Mouse (Mus musculus) MEL (cell line): ENCODE data around the gene Lsm6. TPM values are rescaled to one million over a fixed set of nuclear protein-coding genes. Genes with fewer than 3 reads are reported as not detected.
A peak's percentile ranks its signal among the peaks of the same experiment; 100 is the strongest.

ENCODE experiments used
- DNase-seq: peaks from one replicate; pipeline ENCODE4 v3.0.0; 2011; ENCODE audit warnings: low read depth, low spot score
- H3K27ac ChIP-seq: 2 replicates; pipeline ENCODE4 v1.5.1; 2012; ENCODE audit warnings: low read depth, mild to moderate bottlenecking, control low read depth, low read length, moderate library complexity; ENCODE audit not compliant: control insufficient read depth
- H3K27me3 ChIP-seq, 2 experiments: fragments of 150-350 bp in 1 of 2; sonication (generic) in 1 of 2; 2 replicates each; pipeline ENCODE4 v1.6.1; 2012; ENCODE audit warnings: low read length in 2 of 2, mild to moderate bottlenecking in 2 of 2, improper control_type of control experiment in 1 of 2, moderate library complexity in 1 of 2; ENCODE audit not compliant: insufficient read depth in 2 of 2, control insufficient read depth in 1 of 2
- H3K36me3 ChIP-seq, 2 experiments: 2 replicates each; pipeline ENCODE4 v1.6.1; 2012 to 2014; ENCODE audit warnings: low read length in 2 of 2, improper control_type of control experiment in 1 of 2, inconsistent platforms in 1 of 2, mild to moderate bottlenecking in 1 of 2; ENCODE audit not compliant: insufficient read depth in 2 of 2, control insufficient read depth in 1 of 2
- H3K4me1 ChIP-seq, 2 experiments: fragments of 150-350 bp in 1 of 2; sonication (generic) in 1 of 2; 2 replicates each; pipeline ENCODE4 v1.6.1; 2012; ENCODE audit warnings: low read length in 2 of 2, improper control_type of control experiment in 1 of 2, mild to moderate bottlenecking in 1 of 2; ENCODE audit not compliant: insufficient read depth in 2 of 2, control insufficient read depth in 1 of 2
- H3K4me3 ChIP-seq, 2 experiments: fragments of 150-350 bp in 1 of 2; sonication (generic) in 1 of 2; 2 replicates each; pipeline ENCODE4 v1.5.1; 2012; ENCODE audit warnings: low read depth in 2 of 2, low read length in 2 of 2, mild to moderate bottlenecking in 2 of 2, moderate library complexity in 2 of 2, control low read depth in 1 of 2, improper control_type of control experiment in 1 of 2; ENCODE audit not compliant: control insufficient read depth in 1 of 2, insufficient read depth in 1 of 2
- H3K79me2 ChIP-seq: 2 replicates; pipeline ENCODE4 v1.6.1; 2012; ENCODE audit warnings: mild to moderate bottlenecking, low read length, moderate library complexity; ENCODE audit not compliant: control insufficient read depth, poor library complexity, insufficient read depth
- H3K9ac ChIP-seq: 2 replicates; pipeline ENCODE4 v1.6.1; 2012; ENCODE audit warnings: low read depth, mild to moderate bottlenecking, control low read depth, low read length, moderate library complexity; ENCODE audit not compliant: control insufficient read depth, poor library complexity, severe bottlenecking
- H3K9me3 ChIP-seq: fragments of 150-350 bp; sonication (generic); replicated peaks from 2 replicates; pipeline ENCODE4 v1.6.1; 2012; ENCODE audit warnings: mild to moderate bottlenecking, low read length, improper control_type of control experiment, moderate library complexity; ENCODE audit not compliant: insufficient read depth
- CHD1 ChIP-seq: IDR thresholded peaks from 2 replicates; pipeline ENCODE4 v1.6.1; 2012; ENCODE audit warnings: low read depth, mild to moderate bottlenecking, inconsistent platforms, low read length, improper control_type of control experiment
- CTCF ChIP-seq, 3 experiments: IDR thresholded peaks in 2 of 3; conservative IDR thresholded peaks in 1 of 3; 2 replicates each; pipeline ENCODE4 v1.5.1; 2011 to 2012; ENCODE audit warnings: low read length in 3 of 3, low read depth in 2 of 3, mild to moderate bottlenecking in 2 of 3, improper control_type of control experiment in 1 of 3, inconsistent platforms in 1 of 3, mixed read lengths in 1 of 3, moderate library complexity in 1 of 3; ENCODE audit not compliant: control insufficient read depth in 1 of 3, insufficient read depth in 1 of 3, poor library complexity in 1 of 3, severe bottlenecking in 1 of 3
- E2F4 ChIP-seq: IDR thresholded peaks from 2 replicates; pipeline ENCODE4 v1.6.1; 2011; ENCODE audit warnings: low read depth, low read length, improper control_type of control experiment, borderline replicate concordance
- EP300 ChIP-seq, 2 experiments: IDR thresholded peaks; 2 replicates each; pipeline ENCODE4 v1.6.1; 2011; ENCODE audit warnings: improper control_type of control experiment in 2 of 2, low read length in 2 of 2, low read depth in 1 of 2, mild to moderate bottlenecking in 1 of 2
- ETS1 ChIP-seq: IDR thresholded peaks from 2 replicates; pipeline ENCODE4 v1.6.1; 2012; ENCODE audit warnings: low read depth, mild to moderate bottlenecking, inconsistent platforms, low read length, improper control_type of control experiment, moderate library complexity
- GABPA ChIP-seq: IDR thresholded peaks from 2 replicates; pipeline ENCODE4 v1.6.1; 2012; ENCODE audit warnings: low read depth, mild to moderate bottlenecking, inconsistent platforms, low read length, improper control_type of control experiment, moderate library complexity
- JUND ChIP-seq: IDR thresholded peaks from 2 replicates; pipeline ENCODE4 v1.6.1; 2011; ENCODE audit warnings: low read depth, mild to moderate bottlenecking, improper control_type of control experiment, low read length
- KAT2A ChIP-seq: conservative IDR thresholded peaks from 2 replicates; pipeline ENCODE4 v1.6.1; 2012; ENCODE audit warnings: low read depth, low read length, improper control_type of control experiment, inconsistent platforms
- MAX ChIP-seq: IDR thresholded peaks from 2 replicates; pipeline ENCODE4 v1.6.1; 2011; ENCODE audit warnings: low read length, improper control_type of control experiment
- MAZ ChIP-seq: IDR thresholded peaks from 2 replicates; pipeline ENCODE4 v1.6.1; 2012; ENCODE audit warnings: low read depth, mild to moderate bottlenecking, inconsistent platforms, low read length, improper control_type of control experiment
- MYB ChIP-seq: IDR thresholded peaks from 2 replicates; pipeline ENCODE4 v1.6.1; 2011; ENCODE audit warnings: mild to moderate bottlenecking, low read depth, low read length, improper control_type of control experiment
- NELFE ChIP-seq: IDR thresholded peaks from 2 replicates; pipeline ENCODE4 v1.6.1; 2011; ENCODE audit warnings: low read depth, low read length, improper control_type of control experiment
- POLR2A ChIP-seq, 2 experiments: IDR thresholded peaks; 2 replicates each; pipeline ENCODE4 v1.6.1; 2011 to 2012; ENCODE audit warnings: low read length in 2 of 2, mild to moderate bottlenecking in 2 of 2, control low read depth in 1 of 2, improper control_type of control experiment in 1 of 2, low read depth in 1 of 2, moderate library complexity in 1 of 2; ENCODE audit not compliant: control insufficient read depth in 1 of 2, insufficient read depth in 1 of 2, poor library complexity in 1 of 2
- POLR2AphosphoS2 ChIP-seq: IDR thresholded peaks from 2 replicates; pipeline ENCODE4 v1.6.1; 2011; ENCODE audit warnings: low read length, improper control_type of control experiment
- POLR2AphosphoS5 ChIP-seq: IDR thresholded peaks from 2 replicates; pipeline ENCODE4 v1.6.1; 2012; ENCODE audit warnings: low read depth, borderline replicate concordance, mild to moderate bottlenecking, inconsistent platforms, low read length, moderate library complexity, mixed read lengths
- SIN3A ChIP-seq: IDR thresholded peaks from 2 replicates; pipeline ENCODE4 v1.6.1; 2012; ENCODE audit warnings: low read length, improper control_type of control experiment, inconsistent platforms
- SMC3 ChIP-seq: IDR thresholded peaks from 2 replicates; pipeline ENCODE4 v1.6.1; 2011; ENCODE audit warnings: low read depth, low read length, improper control_type of control experiment
- TBP ChIP-seq: IDR thresholded peaks from 2 replicates; pipeline ENCODE4 v1.8.0; 2011; ENCODE audit warnings: low read depth, low read length, improper control_type of control experiment
- ZC3H11A ChIP-seq: IDR thresholded peaks from 2 replicates; pipeline ENCODE4 v1.6.1; 2012; ENCODE audit warnings: low read depth, mild to moderate bottlenecking, inconsistent platforms, low read length, improper control_type of control experiment
- ZKSCAN1 ChIP-seq: IDR thresholded peaks from 2 replicates; pipeline ENCODE4 v1.6.1; 2012; ENCODE audit warnings: low read depth, mild to moderate bottlenecking, inconsistent platforms, low read length, improper control_type of control experiment, moderate library complexity
- ZNF384 ChIP-seq: IDR thresholded peaks from 2 replicates; pipeline ENCODE4 v1.6.1; 2012; ENCODE audit warnings: low read depth, mild to moderate bottlenecking, inconsistent platforms, low read length, improper control_type of control experiment
- polyA plus RNA-seq, 2 experiments: library from polyadenylated mRNA; stranded (reverse) in 1 of 2; unstranded in 1 of 2; fragments of >175 nt in 1 of 2; fragments of >200 nt in 1 of 2; gene quantifications; 2 replicates each; pipeline versions ENCODE4 v1.2.1 to v1.2.4; 2012; ENCODE audit warnings: low replicate concordance in 2 of 2, low read depth in 1 of 2; ENCODE audit not compliant: insufficient read length in 2 of 2, insufficient read depth in 1 of 2, missing spikeins in 1 of 2
- total RNA-seq: library from RNA; depleted of rRNA; stranded (reverse); fragments of 300-350 nt; gene quantifications from 2 replicates; pipeline ENCODE4 v1.2.3, GENCODE M21; 2012

Gene Lsm6
- total and polyA plus RNA-seq, 3 experiments, result 109 to 172 TPM; not detected in 1

- peak; percentile 78 for TF ChIP-seq NELFE
- TF ChIP-seq POLR2AphosphoS2, result peak; percentile 56; the same call in 1 of the 2 replicates
- peak; percentile 83 for TF ChIP-seq SIN3A
- peak; percentile 41; the same call in 1 of the 2 replicates for TF ChIP-seq MAX
These were observed at the start of gene Lsm6 (continued) for GRCm38 (mm10) chr8:78820673-78821310.

GRCm38 (mm10) chr8:78867036-78867435, 46.1 kb upstream of the Lsm6 start:
- Histone ChIP-seq H3K27me3 (no peaks in the 10 kb centered on the region), H3K4me1 (no peaks in the 10 kb centered on the region), H3K4me3 (no peak overlapping the region), H3K79me2 (no peaks in the 10 kb centered on the region), H3K9ac (no peak overlapping the region), H3K27ac (no peak overlapping the region), H3K9me3 (no peaks in the 10 kb centered on the region), H3K36me3 (no peaks in the 10 kb centered on the region)
- TF ChIP-seq ZC3H11A (no peak), JUND (no peak), MAZ (no peak), POLR2A (IDR thresholded peaks at IDR 0.05; ENCODE audit: control insufficient read depth in 1 of 2, insufficient read depth in 1 of 2, low read depth in 1 of 2, low read length in 2 of 2, poor library complexity in 1 of 2) (no peak), POLR2AphosphoS2 (no peak), MAX (no peak), EP300 (IDR thresholded peaks at IDR 0.05; ENCODE audit: low read depth in 1 of 2, low read length in 2 of 2) (no peak), GABPA (no peak), E2F4 (no peak), SMC3 (no peak), CHD1 (no peak), KAT2A (no peak)
- no peak for DNase-seq

GRCm38 (mm10) chr8:78863001-78863400, 42.1 kb upstream of the Lsm6 start:
- Histone ChIP-seq H3K4me1 (no peaks in the 10 kb centered on the region), H3K36me3 (no peaks in the 10 kb centered on the region), H3K9ac (no peak overlapping the region), H3K27ac (no peak overlapping the region), H3K4me3 (no peak overlapping the region), H3K9me3 (no peaks in the 10 kb centered on the region), H3K79me2 (no peaks in the 10 kb centered on the region), H3K27me3 (no peaks in the 10 kb centered on the region)
- no peak for TF ChIP-seq POLR2AphosphoS2
- no peak for TF ChIP-seq MYB
- TF ChIP-seq CTCF (IDR thresholded peaks at IDR 0.05 in 2 of 3, conservative IDR thresholded peaks at IDR 0.05 in 1 of 3; ENCODE audit: control insufficient read depth in 1 of 3, insufficient read depth in 1 of 3, low read depth in 2 of 3, low read length in 3 of 3, poor library complexity in 1 of 3, severe bottlenecking in 1 of 3), result no peak
- TF ChIP-seq POLR2AphosphoS5, result no peak
- no peak for TF ChIP-seq POLR2A (IDR thresholded peaks at IDR 0.05; ENCODE audit: control insufficient read depth in 1 of 2, insufficient read depth in 1 of 2, low read depth in 1 of 2, low read length in 2 of 2, poor library complexity in 1 of 2)
- no peak for TF ChIP-seq MAZ
- TF ChIP-seq SIN3A, result no peak
- TF ChIP-seq ZNF384, result no peak
- no peak for TF ChIP-seq ETS1
- no peak for TF ChIP-seq JUND
- TF ChIP-seq ZC3H11A, result no peak
- no peak for TF ChIP-seq KAT2A
- TF ChIP-seq CHD1, result no peak
- no peak for TF ChIP-seq NELFE
- TF ChIP-seq TBP, result no peak
- no peak for TF ChIP-seq ZKSCAN1
- DNase-seq, result no peak
